Mouse (Mus musculus) spleen, adult 2 months (tissue): ENCODE data around the gene Bid. TPM values are rescaled to one million over a fixed set of nuclear protein-coding genes. Genes with fewer than 3 reads are reported as not detected.

ENCODE experiments used
- DNase-seq, 2 experiments: peaks; one replicate each; pipeline versions ENCODE4 v3.0.0 to v3.0.0-alpha.2; 2012 to 2021; ENCODE audit warnings: low spot score in 2 of 2, low read depth in 1 of 2
- H3K27ac ChIP-seq: fragments of 200-500 bp; 2 replicates; pipeline ENCODE4 v1.5.1; 2012; ENCODE audit warnings: low read length, inconsistent platforms; ENCODE audit not compliant: insufficient read depth
- H3K27me3 ChIP-seq: fragments of 200-500 bp; 2 replicates; pipeline ENCODE4 v1.6.1; 2012; ENCODE audit warnings: mild to moderate bottlenecking, moderate library complexity, low read length, inconsistent platforms; ENCODE audit not compliant: control insufficient read depth, insufficient read depth
- H3K36me3 ChIP-seq: fragments of 200-500 bp; 2 replicates; pipeline ENCODE4 v1.6.1; 2012; ENCODE audit warnings: mild to moderate bottlenecking, low read length, inconsistent platforms; ENCODE audit not compliant: control insufficient read depth, insufficient read depth
- H3K4me1 ChIP-seq: fragments of 200-500 bp; 2 replicates; pipeline ENCODE4 v1.6.1; 2011; ENCODE audit warnings: inconsistent platforms; ENCODE audit not compliant: control insufficient read depth, insufficient read depth, insufficient read length
- H3K4me3 ChIP-seq: fragments of 200-500 bp; 2 replicates; pipeline ENCODE4 v1.5.1; 2011; ENCODE audit warnings: mild to moderate bottlenecking, inconsistent platforms; ENCODE audit not compliant: insufficient read depth, insufficient read length; ENCODE audit errors: extremely low read depth
- CTCF ChIP-seq: fragments of 200-500 bp; IDR thresholded peaks from 2 replicates; pipeline ENCODE4 v1.5.1; 2011; ENCODE audit warnings: mild to moderate bottlenecking, inconsistent platforms; ENCODE audit not compliant: insufficient read depth, insufficient read length, insufficient replicate concordance; ENCODE audit errors: extremely low read depth
- POLR2A ChIP-seq: fragments of 200-500 bp; IDR thresholded peaks from 2 replicates; pipeline ENCODE4 v1.6.1; 2011; ENCODE audit warnings: low read depth, low read length, inconsistent platforms
- WGBS: fragments of 180-500 bp; shearing (Covaris S2); methylation state at CpG from one replicate; pipeline ENCODE4 v1.1.7; 2018; 5-methylcytosine and 5-hydroxymethylcytosine counted together
- polyA plus RNA-seq: library from polyadenylated mRNA; depleted of rRNA; stranded (reverse); fragments of >200 nt; gene quantifications from 2 replicates; pipeline ENCODE4 v1.2.3, GENCODE M21; 2012

Bid gene
- polyA plus RNA-seq, 1 experiment = 23.6 TPM

- WGBS = 75% methylated on average over 2 of the region's 2 CpGs
- Histone ChIP-seq H3K4me3 (no peak overlapping the region), H3K36me3 (no peaks in the 10 kb centered on the region), H3K27ac (no peak overlapping the region), H3K4me1 (no peaks in the 10 kb centered on the region), H3K27me3 (no peaks in the 10 kb centered on the region)
- DNase-seq = no peak
- TF ChIP-seq CTCF (no peak), POLR2A (no peak)
These were observed 26.4 kb upstream of the Bid start for GRCm38 (mm10) chr6:120943079-120943478.

GRCm38 (mm10) chr6:120941575-120941974 is 24.9 kb upstream of the Bid start:
- WGBS = 93% methylated on average over 13 of the region's 13 CpGs
- no peak for DNase-seq
- no peak overlapping the region for H3K27ac ChIP-seq
- TF ChIP-seq POLR2A (no peak), CTCF (no peak)
- H3K4me1 ChIP-seq = no peaks in the 10 kb centered on the region; the same call in 1 of the 2 replicates
- H3K27me3 ChIP-seq = no peaks in the 10 kb centered on the region
- no peak overlapping the region for H3K4me3 ChIP-seq
- H3K36me3 ChIP-seq = no peaks in the 10 kb centered on the region

GRCm38 (mm10) chr6:120941084-120941481 is 24.4 kb upstream of the Bid start:
- H3K4me1 ChIP-seq = no peaks in the 10 kb centered on the region; the same call in 1 of the 2 replicates
- no peak overlapping the region for H3K4me3 ChIP-seq
- H3K27ac ChIP-seq = no peak overlapping the region
- TF ChIP-seq CTCF (no peak), POLR2A (no peak)
- no peaks in the 10 kb centered on the region for H3K27me3 ChIP-seq
- DNase-seq = no peak
- H3K36me3 ChIP-seq = no peaks in the 10 kb centered on the region
- 95% methylated on average over 7 of the region's 7 CpGs for WGBS

GRCm38 (mm10) chr6:120940446-120941083 is 23.9 kb upstream of the Bid start:
- DNase-seq = no peak

GRCm38 (mm10) chr6:120939783-120940182 is 23.1 kb upstream of the Bid start:
- H3K27ac ChIP-seq = peak overlapping the region; percentile 65
- no peak for DNase-seq
- H3K4me1 ChIP-seq = no peaks in the 10 kb centered on the region; the same call in 1 of the 2 replicates
- H3K27me3 ChIP-seq = no peaks in the 10 kb centered on the region
- H3K4me3 ChIP-seq = no peak overlapping the region
- H3K36me3 ChIP-seq = no peaks in the 10 kb centered on the region
- WGBS = 67% methylated on average over 3 of the region's 3 CpGs
- TF ChIP-seq POLR2A (no peak), CTCF (no peak)

More at GRCm38 (mm10) chr6:120940446-120941083, 23.9 kb upstream of the Bid start:
- 88% methylated on average over 7 of the region's 7 CpGs for WGBS
- TF ChIP-seq POLR2A (no peak), CTCF (no peak)
- Histone ChIP-seq H3K4me1 (no peaks in the 10 kb centered on the region; the same call in 1 of the 2 replicates), H3K27ac (no peak overlapping the region), H3K36me3 (no peaks in the 10 kb centered on the region), H3K27me3 (no peaks in the 10 kb centered on the region), H3K4me3 (no peak overlapping the region)

GRCm38 (mm10) chr6:120938763-120939450 is 22.3 kb upstream of the Bid start:
- Histone ChIP-seq H3K4me3 (no peak overlapping the region), H3K36me3 (no peaks in the 10 kb centered on the region), H3K27ac (peak overlapping the region; percentile 4; the same call in 1 of the 2 replicates), H3K27me3 (no peaks in the 10 kb centered on the region), H3K4me1 (no peaks in the 10 kb centered on the region; the same call in 1 of the 2 replicates)
- TF ChIP-seq CTCF (no peak), POLR2A (no peak)
- no peak for DNase-seq
- WGBS = 88% methylated on average over 12 of the region's 12 CpGs

- H3K27ac ChIP-seq = no peak overlapping the region
- no peak for DNase-seq
- 84% methylated on average over 11 of the region's 11 CpGs for WGBS
- no peaks in the 10 kb centered on the region; the same call in 1 of the 2 replicates for H3K4me1 ChIP-seq
- H3K36me3 ChIP-seq = no peaks in the 10 kb centered on the region
- TF ChIP-seq POLR2A (no peak), CTCF (no peak)
- H3K27me3 ChIP-seq = no peaks in the 10 kb centered on the region
- H3K4me3 ChIP-seq = no peak overlapping the region
These were observed 21.5 kb upstream of the Bid start for GRCm38 (mm10) chr6:120937999-120938608.
